Mouse (Mus musculus): ENCODE measurements around the gene Nox1. TPM values are rescaled to one million over a fixed set of nuclear protein-coding genes. Genes with fewer than 3 reads are reported as not detected.
A peak's percentile ranks its signal among the peaks of the same experiment; 100 is the strongest.

Nox1 gene
- polyA plus RNA-seq, 1 experiment from 2014 or later, result 0.10 TPM

DNA sequence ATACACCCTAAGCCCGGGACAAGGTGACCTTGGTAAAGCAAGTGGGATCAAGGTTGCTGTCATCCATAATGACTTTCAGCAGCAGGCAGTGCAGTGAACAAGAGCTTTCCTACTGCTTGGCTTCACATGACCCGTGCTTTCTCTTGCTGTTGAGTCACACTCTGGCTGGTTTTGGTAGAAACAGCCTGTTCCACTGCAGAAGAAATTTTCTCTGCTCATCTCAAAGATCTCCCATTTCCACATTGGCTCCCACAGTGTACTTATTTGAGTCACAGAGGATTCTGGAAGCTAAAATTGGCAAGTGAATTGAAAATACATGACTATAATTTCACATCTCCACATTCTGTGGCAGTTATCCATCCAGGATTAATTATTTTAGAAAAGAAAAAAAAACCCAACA lies 119.1 kb downstream of the Nox1 start:
- 70% methylated on average over 2 of the region's 2 CpGs for WGBS
- Histone ChIP-seq H3K27ac (replicated peaks; ENCODE audit: low read depth, low read length) (no peak overlapping the region), H3K36me3 (ENCODE audit: control insufficient read depth, insufficient read depth, low read length) (no peaks in the 10 kb centered on the region), H3K4me3 (ENCODE audit: low read depth, low read length) (no peak overlapping the region), H3K27me3 (replicated peaks; ENCODE audit: control insufficient read depth, insufficient read depth, low read length) (peaks cover 2% of the 10 kb centered on the region; the same call in 1 of the 2 replicates), H3K4me1 (ENCODE audit: control insufficient read depth, insufficient read depth, low read length) (no peaks in the 10 kb centered on the region), H3K9me3 (ENCODE audit: control insufficient read depth, low read length) (no peaks in the 10 kb centered on the region), H3K4me2 (ENCODE audit: low read depth, low read length) (no peak overlapping the region), H3K9ac (ENCODE audit: low read depth, low read length) (no peak overlapping the region)
- ATAC-seq (ENCODE audit: low read depth) (no peak), DNase-seq (ENCODE audit: low spot score) (no peak)

DNA sequence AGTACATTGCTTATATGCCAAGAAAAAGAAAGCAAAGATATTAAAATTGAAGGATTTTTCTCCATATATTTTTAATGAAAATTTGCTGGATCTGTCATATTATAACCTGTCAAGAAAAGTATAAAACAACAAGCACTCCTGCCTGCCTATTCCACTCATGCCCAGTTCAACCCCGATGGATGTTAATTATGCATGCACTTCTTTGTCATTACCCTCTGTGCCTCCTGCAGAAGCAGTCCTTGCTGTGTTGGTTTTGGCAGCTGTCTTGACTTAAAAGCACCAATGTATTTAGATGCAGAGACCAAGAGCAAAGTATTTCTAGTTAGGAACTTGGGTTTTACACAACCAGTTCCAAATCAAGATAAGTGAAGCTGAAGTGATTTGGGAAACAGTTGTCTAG lies 136.3 kb downstream of the Nox1 start:
- WGBS, result 87% methylated on average over 1 of the region's 1 CpGs
- H3K4me2 ChIP-seq (ENCODE audit: low read depth, low read length), result no peak overlapping the region
- H3K9me3 ChIP-seq (ENCODE audit: control insufficient read depth, low read length), result no peaks in the 10 kb centered on the region
- H3K4me3 ChIP-seq (ENCODE audit: low read depth, low read length), result no peak overlapping the region
- no peak for ATAC-seq (ENCODE audit: low read depth)
- H3K36me3 ChIP-seq (ENCODE audit: control insufficient read depth, insufficient read depth, low read length), result peaks cover 26% of the 10 kb centered on the region; the same call in 1 of the 2 replicates
- H3K27ac ChIP-seq (replicated peaks; ENCODE audit: low read depth, low read length), result no peak overlapping the region
- no peaks in the 10 kb centered on the region; the same call in 1 of the 2 replicates for H3K27me3 ChIP-seq (replicated peaks; ENCODE audit: control insufficient read depth, insufficient read depth, low read length)
- DNase-seq (ENCODE audit: low spot score), result no peak
- H3K4me1 ChIP-seq (ENCODE audit: control insufficient read depth, insufficient read depth, low read length), result no peaks in the 10 kb centered on the region
- no peak overlapping the region for H3K9ac ChIP-seq (ENCODE audit: low read depth, low read length)

DNA sequence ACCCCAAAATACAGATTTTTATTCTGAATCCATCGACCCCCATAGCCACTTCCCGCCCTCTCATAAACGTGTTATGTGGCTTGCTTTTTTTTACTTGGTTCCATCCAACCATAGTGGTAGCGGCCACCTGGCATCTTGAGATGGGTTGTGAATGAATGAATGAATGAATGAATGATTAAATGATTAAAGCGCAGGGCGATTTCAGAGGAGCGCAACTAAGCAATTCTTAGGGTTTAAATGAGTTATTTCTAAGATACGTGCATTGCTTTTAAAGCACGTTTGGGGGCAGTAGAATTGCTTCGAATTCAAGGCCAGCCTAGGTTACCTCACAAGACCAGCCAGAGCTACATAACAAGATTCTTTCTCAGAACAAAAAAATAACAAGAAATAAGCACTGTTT lies 162.0 kb downstream of the Nox1 start:
- Histone ChIP-seq H3K4me3 (ENCODE audit: low read depth, low read length) (peak overlapping the region; percentile 56), H3K9ac (ENCODE audit: low read depth, low read length) (peak overlapping the region; percentile 80), H3K4me2 (ENCODE audit: low read depth, low read length) (peak overlapping the region; percentile 51), H3K4me1 (ENCODE audit: control insufficient read depth, insufficient read depth, low read length) (no peaks in the 10 kb centered on the region), H3K9me3 (ENCODE audit: control insufficient read depth, low read length) (no peaks in the 10 kb centered on the region), H3K27ac (replicated peaks; ENCODE audit: low read depth, low read length) (peak overlapping the region; percentile 87), H3K36me3 (ENCODE audit: control insufficient read depth, insufficient read depth, low read length) (peaks cover 30% of the 10 kb centered on the region; the same call in 1 of the 2 replicates), H3K27me3 (replicated peaks; ENCODE audit: control insufficient read depth, insufficient read depth, low read length) (no peaks in the 10 kb centered on the region; the same call in 1 of the 2 replicates)
- no peak for ATAC-seq (ENCODE audit: low read depth)
- peak; percentile 49 for DNase-seq (ENCODE audit: low spot score)
- WGBS, result 19% methylated on average over 10 of the region's 10 CpGs

DNA sequence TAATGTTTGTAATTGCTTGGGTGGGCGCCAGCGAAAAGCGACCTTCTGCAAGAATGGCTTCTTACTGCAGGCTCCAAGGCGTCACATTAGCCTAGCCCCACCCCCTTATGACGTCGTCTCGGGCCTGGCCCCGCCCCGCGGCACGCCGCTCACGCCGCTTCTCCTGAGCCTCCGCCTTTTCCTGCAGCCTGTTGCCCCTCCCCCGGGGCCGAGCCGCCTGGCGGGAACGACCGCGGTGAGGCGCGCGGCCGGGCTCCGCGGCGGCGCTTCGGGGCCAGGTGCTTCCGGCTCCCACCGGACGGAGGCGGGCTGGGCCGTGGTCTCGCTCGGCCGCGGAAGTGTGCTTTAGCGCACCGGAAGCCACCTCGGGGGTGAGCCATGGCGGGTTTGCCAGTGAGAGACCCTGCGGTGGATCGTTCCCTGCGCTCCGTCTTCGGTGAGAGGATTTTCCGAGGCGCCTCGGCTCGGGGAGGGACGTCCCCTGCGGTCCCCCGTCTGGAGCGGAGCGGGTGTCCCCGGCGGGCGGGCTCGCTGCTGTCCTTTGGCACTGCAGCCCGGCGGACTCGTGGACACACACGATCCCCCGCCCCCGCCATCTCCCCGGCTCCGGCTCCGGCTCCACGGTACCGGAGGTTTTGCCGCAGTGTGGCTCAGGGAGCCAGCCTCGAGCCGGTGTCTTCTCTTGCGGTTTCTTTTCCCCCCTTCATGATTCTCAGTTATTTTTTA lies 162.6 kb downstream of the Nox1 start, which contains the start of gene Cstf2:
Gene Cstf2, plus strand, starts transcription at position 201 of the 726 bp plus-strand sequence.
- peak within 1 kb of the TSS; percentile 87 for H3K27ac ChIP-seq (replicated peaks; ENCODE audit: low read depth, low read length)
- H3K4me3 ChIP-seq (ENCODE audit: low read depth, low read length), result peak within 1 kb of the TSS; percentile 56
- no peaks in the 10 kb centered on the region for H3K9me3 ChIP-seq (ENCODE audit: control insufficient read depth, low read length)
- ATAC-seq (ENCODE audit: low read depth) (peak; percentile 97), DNase-seq (ENCODE audit: low spot score) (peak; percentile 92)
- peak within 1 kb of the TSS; percentile 51 for H3K4me2 ChIP-seq (ENCODE audit: low read depth, low read length)
- WGBS, result 32% methylated on average over 21 of the region's 77 CpGs
- H3K4me1 ChIP-seq (ENCODE audit: control insufficient read depth, insufficient read depth, low read length), result no peaks in the 10 kb centered on the region
- H3K27me3 ChIP-seq (replicated peaks; ENCODE audit: control insufficient read depth, insufficient read depth, low read length), result no peaks in the 10 kb centered on the region; the same call in 1 of the 2 replicates
- peaks cover 26% of the 10 kb centered on the region; the same call in 1 of the 2 replicates for H3K36me3 ChIP-seq (ENCODE audit: control insufficient read depth, insufficient read depth, low read length)
- H3K9ac ChIP-seq (ENCODE audit: low read depth, low read length), result peak within 1 kb of the TSS; percentile 80

DNA sequence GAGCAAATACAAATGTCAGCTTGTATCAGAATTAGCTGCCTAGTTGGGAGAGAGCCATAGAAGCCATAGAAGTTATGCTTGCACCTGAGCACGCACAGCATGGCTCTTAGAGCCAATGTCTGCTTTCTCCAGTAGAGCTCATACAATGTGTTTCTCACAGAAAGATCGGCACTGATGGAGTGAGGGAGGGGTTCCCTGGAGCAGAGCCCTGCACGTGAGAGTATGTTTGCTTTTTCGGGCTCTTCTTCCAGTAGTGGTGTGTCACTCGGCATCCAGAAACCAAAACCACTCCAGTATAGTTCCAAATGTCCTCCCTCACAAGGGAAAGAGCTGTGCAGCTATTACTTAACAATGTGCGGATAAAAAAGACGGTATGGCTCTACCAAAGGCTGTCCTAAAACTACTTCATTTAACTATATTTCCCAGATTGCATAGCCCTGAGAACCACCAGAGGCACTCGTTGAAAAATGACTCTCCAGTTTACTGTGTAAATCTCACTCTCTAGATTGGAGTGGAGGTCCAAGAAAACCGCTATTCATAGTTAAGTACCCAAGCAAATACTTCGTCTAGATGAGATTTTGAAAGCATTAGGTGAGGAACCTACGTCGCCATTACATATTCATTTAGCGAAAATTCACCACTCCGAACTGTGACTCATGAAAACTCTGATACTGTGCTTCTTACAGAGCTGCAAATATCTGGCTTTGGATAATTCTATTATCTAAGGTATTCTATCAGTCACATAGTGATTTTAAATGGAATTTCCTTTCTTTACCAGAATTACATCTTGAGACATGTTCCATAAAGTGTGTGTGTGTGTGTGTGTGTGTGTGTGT lies 163.5 kb downstream of the Nox1 start:
- peak overlapping the region; percentile 42 for H3K4me2 ChIP-seq (ENCODE audit: low read depth, low read length)
- peaks cover 22% of the 10 kb centered on the region; the same call in 1 of the 2 replicates for H3K36me3 ChIP-seq (ENCODE audit: control insufficient read depth, insufficient read depth, low read length)
- H3K4me3 ChIP-seq (ENCODE audit: low read depth, low read length), result peak overlapping the region; percentile 56
- WGBS, result 74% methylated on average over 14 of the region's 14 CpGs
- no peaks in the 10 kb centered on the region for H3K9me3 ChIP-seq (ENCODE audit: control insufficient read depth, low read length)
- H3K27me3 ChIP-seq (replicated peaks; ENCODE audit: control insufficient read depth, insufficient read depth, low read length), result no peaks in the 10 kb centered on the region; the same call in 1 of the 2 replicates
- 0 out of 2 replicates have a peak overlapping the region, but pooled peaks have one; percentile 21 for H3K27ac ChIP-seq (replicated peaks; ENCODE audit: low read depth, low read length)
- no peak for ATAC-seq (ENCODE audit: low read depth)
- no peak for DNase-seq (ENCODE audit: low spot score)
- no peaks in the 10 kb centered on the region for H3K4me1 ChIP-seq (ENCODE audit: control insufficient read depth, insufficient read depth, low read length)
- no peak overlapping the region for H3K9ac ChIP-seq (ENCODE audit: low read depth, low read length)

DNA sequence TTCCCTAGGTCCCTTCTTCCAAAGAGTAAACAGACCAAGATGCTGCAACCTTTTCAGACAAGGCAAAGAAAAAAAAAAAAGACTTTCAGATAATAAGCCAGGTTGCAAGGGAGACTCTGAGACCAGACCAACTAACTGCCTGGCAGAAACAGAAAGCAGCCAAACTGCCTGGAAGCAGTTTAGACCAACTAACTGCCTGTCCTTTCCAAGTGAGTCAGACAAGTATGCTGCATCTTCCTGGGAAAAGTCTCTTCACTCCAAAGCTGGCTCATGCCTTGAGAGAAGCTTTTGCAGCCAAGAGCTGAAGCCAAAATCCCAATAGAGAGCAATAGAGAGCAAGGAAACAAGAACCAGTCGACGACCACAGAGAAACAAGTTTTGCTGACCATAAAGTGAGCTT lies 164.9 kb downstream of the Nox1 start:
- WGBS, result 81% methylated on average over 2 of the region's 2 CpGs
- Histone ChIP-seq H3K4me1 (ENCODE audit: control insufficient read depth, insufficient read depth, low read length) (no peaks in the 10 kb centered on the region), H3K4me3 (ENCODE audit: low read depth, low read length) (no peak overlapping the region), H3K9me3 (ENCODE audit: control insufficient read depth, low read length) (no peaks in the 10 kb centered on the region), H3K27me3 (replicated peaks; ENCODE audit: control insufficient read depth, insufficient read depth, low read length) (no peaks in the 10 kb centered on the region; the same call in 1 of the 2 replicates), H3K9ac (ENCODE audit: low read depth, low read length) (no peak overlapping the region), H3K27ac (replicated peaks; ENCODE audit: low read depth, low read length) (no peak overlapping the region), H3K4me2 (ENCODE audit: low read depth, low read length) (no peak overlapping the region), H3K36me3 (ENCODE audit: control insufficient read depth, insufficient read depth, low read length) (0 out of 2 replicates have a peak, but pooled peaks cover 10% of the 10 kb centered on the region)
- DNase-seq (ENCODE audit: low spot score) (no peak), ATAC-seq (ENCODE audit: low read depth) (no peak)

DNA sequence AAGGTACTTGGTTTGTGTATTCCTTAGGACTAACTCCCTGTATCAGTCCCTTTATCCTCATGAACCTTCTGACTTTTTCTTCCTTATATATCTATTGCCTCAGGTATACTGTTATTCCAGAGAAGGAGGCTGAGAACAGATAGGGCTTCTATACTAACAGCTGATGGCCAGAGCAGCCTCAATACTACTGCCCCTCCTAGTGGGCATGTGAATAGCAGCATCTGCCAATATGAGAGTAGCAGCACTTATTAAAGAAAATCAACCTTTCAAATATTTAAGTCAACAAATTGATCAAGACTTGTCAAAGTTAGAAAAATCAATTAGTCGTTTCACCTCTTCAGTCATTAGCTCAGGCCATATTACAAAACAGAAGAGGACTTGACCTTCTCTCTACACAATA lies 172.8 kb downstream of the Nox1 start:
- DNase-seq (ENCODE audit: low spot score) (no peak), ATAC-seq (ENCODE audit: low read depth) (no peak)
- Histone ChIP-seq H3K4me3 (ENCODE audit: low read depth, low read length) (no peak overlapping the region), H3K4me2 (ENCODE audit: low read depth, low read length) (no peak overlapping the region), H3K9me3 (ENCODE audit: control insufficient read depth, low read length) (no peaks in the 10 kb centered on the region), H3K27me3 (replicated peaks; ENCODE audit: control insufficient read depth, insufficient read depth, low read length) (no peaks in the 10 kb centered on the region), H3K9ac (ENCODE audit: low read depth, low read length) (no peak overlapping the region), H3K4me1 (ENCODE audit: control insufficient read depth, insufficient read depth, low read length) (no peaks in the 10 kb centered on the region), H3K27ac (replicated peaks; ENCODE audit: low read depth, low read length) (no peak overlapping the region), H3K36me3 (ENCODE audit: control insufficient read depth, insufficient read depth, low read length) (no peaks in the 10 kb centered on the region)
- WGBS, result 68% methylated on average over 1 of the region's 1 CpGs

Measured in embryonic facial prominence, embryonic 14.5 days (tissue).